Mouse (Mus musculus) megakaryocyte, embryonic 14.5 days (primary cell): Measurements from ENCODE around the gene Pkd2l1. TPM values are rescaled to one million over a fixed set of nuclear protein-coding genes. Genes with fewer than 3 reads are reported as not detected.
A peak's percentile ranks its signal among the peaks of the same experiment; 100 is the strongest.

ENCODE experiments used
- H3K27me3 ChIP-seq: replicated peaks from 2 replicates; pipeline ENCODE3; 2012; ENCODE audit warnings: inconsistent platforms
- H3K36me3 ChIP-seq: replicated peaks from 2 replicates; pipeline ENCODE3; 2012; ENCODE audit warnings: low read length, inconsistent platforms, mixed read lengths
- H3K4me1 ChIP-seq: 2 replicates; pipeline ENCODE4 v1.6.1; 2012; ENCODE audit warnings: inconsistent platforms
- H3K4me3 ChIP-seq: replicated peaks from 2 replicates; pipeline ENCODE3; 2012; ENCODE audit warnings: moderate library complexity, mild to moderate bottlenecking, inconsistent platforms
- H3K9me3 ChIP-seq: 2 replicates; pipeline ENCODE4 v1.6.1; 2012; ENCODE audit warnings: inconsistent platforms
- FLI1 ChIP-seq: IDR thresholded peaks from 2 replicates; pipeline ENCODE4 v1.6.1; 2012; ENCODE audit warnings: low read length, inconsistent platforms, mixed read lengths
- GATA1 ChIP-seq: IDR thresholded peaks from 3 replicates; pipeline ENCODE4 v1.6.1; 2012; ENCODE audit warnings: mixed read lengths, low read length, inconsistent platforms, borderline replicate concordance
- polyA plus RNA-seq: library from polyadenylated mRNA; stranded (reverse); fragments of >175 nt; gene quantifications from 2 replicates; pipeline ENCODE4 v1.2.3, GENCODE M21; 2012; ENCODE audit warnings: low replicate concordance; ENCODE audit not compliant: insufficient read depth

The Pkd2l1 gene
- polyA plus RNA-seq = 0.11 TPM in 1 of 2 replicates, not detected in the other

DNA sequence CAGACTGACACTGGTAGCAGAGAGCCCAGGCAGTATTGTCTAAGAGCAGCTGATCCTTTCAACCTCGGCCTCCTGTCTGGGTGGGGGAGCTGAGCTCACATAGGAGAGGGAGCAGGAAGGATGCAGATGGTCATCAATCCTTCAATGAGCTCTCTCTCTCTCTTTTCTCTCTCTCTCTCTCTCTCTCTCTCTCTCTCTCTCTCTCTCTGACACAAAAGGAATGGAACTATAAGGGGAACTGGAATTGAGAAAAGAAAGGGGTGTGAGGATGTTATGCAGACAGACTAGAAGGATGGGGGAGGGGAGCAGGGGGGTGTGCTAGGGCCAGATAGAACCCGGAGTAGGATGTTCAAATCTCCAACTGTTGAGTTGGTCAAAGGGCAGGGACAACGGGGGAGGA, at the start of gene Pkd2l1:
Gene Pkd2l1, minus strand, starts transcription at position 101 of the 400 bp plus-strand sequence.
- Histone ChIP-seq H3K36me3 (no peaks in the 10 kb centered on the region), H3K4me3 (peak within 1 kb of the TSS; percentile 29), H3K27me3 (peaks cover 31% of the 10 kb centered on the region), H3K4me1 (peaks cover 77% of the 10 kb centered on the region), H3K9me3 (no peaks in the 10 kb centered on the region)
- TF ChIP-seq FLI1 = no peak
- TF ChIP-seq GATA1 = no peak

DNA sequence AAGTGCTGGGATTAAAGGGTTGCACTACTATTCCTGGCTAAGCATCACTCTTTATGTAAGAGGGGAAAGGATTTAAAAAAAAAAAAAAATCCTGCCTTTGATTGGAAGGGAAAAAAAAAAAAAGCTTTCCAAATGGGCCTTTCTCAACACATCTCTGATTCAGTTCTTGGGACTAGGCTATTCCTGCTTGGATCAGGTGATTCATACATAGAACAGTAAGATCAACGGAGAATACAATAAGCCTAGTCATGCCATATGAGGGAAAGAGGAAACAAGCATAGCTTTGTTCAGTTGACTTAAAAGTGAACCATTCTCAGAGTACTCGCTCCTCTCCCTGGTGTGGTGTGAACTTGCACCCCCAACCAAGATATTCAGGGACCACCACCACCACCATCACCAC, 46.7 kb upstream of the Pkd2l1 start:
- H3K9me3 ChIP-seq = peaks cover 4% of the 10 kb centered on the region; the same call in 1 of the 2 replicates
- no peak overlapping the region for H3K4me3 ChIP-seq
- no peaks in the 10 kb centered on the region for H3K36me3 ChIP-seq
- H3K4me1 ChIP-seq = peaks cover 5% of the 10 kb centered on the region; the same call in 1 of the 2 replicates
- H3K27me3 ChIP-seq = peaks cover 66% of the 10 kb centered on the region
- TF ChIP-seq GATA1 = no peak
- TF ChIP-seq FLI1 = no peak

DNA sequence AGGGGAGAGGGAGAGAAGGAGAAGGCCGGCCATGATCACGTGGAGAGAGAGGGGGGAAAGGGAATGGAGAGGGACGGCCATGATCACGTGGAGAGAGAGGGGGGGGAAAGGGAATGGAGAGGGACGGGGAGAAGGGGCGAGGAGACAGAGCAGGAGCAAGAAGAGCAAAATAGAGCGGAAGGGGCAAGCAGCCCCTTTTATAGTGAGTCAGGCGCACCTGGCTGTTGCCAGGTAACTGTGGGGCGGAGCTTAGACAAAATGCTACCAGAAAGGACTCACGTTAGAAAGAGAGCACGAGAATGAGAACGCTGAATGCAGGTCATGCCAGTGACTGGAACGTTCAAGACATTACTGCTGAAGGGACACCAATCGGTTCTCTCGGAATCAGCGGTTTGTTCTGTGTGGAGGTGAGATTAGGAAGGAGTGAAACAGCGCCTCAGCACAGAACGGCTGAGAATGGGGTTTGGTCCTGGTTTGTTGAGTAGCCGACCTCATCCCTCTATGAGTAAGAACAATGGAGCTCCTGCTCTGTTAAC, 45.3 kb upstream of the Pkd2l1 start:
- Histone ChIP-seq H3K4me1 (peaks cover 5% of the 10 kb centered on the region; the same call in 1 of the 2 replicates), H3K36me3 (no peaks in the 10 kb centered on the region), H3K4me3 (no peak overlapping the region), H3K27me3 (peaks cover 68% of the 10 kb centered on the region), H3K9me3 (peaks cover 8% of the 10 kb centered on the region; the same call in 1 of the 2 replicates)
- TF ChIP-seq GATA1 (no peak), FLI1 (no peak)

DNA sequence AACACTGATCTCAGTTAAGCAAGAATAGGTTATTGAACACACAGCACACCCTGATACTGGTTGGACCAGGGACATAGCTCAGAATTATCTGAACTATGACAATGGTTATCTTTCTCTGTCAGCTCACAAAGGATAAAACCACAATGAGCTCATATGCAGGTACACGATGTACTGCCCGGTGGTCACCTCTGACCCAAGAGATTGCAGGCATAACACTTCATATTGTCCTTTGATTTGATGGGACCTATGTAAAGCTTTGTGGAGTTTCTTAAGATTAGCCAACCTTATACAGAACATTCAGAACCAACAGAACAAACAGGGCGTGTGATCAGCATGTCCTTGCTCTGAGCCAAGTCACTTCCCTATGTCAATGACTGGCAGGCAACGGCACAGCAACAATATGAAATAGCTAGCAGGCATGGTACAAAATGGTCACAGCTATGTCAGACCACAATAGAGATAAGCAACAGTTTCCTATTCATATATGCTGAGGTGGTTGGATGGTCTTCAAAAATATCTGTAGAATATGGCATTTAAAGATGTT, 39.4 kb upstream of the Pkd2l1 start:
- Histone ChIP-seq H3K27me3 (peaks cover 72% of the 10 kb centered on the region), H3K36me3 (no peaks in the 10 kb centered on the region), H3K9me3 (peaks cover 16% of the 10 kb centered on the region), H3K4me1 (peaks cover 10% of the 10 kb centered on the region), H3K4me3 (peak overlapping the region; percentile 53)
- TF ChIP-seq GATA1 (no peak), FLI1 (no peak)

DNA sequence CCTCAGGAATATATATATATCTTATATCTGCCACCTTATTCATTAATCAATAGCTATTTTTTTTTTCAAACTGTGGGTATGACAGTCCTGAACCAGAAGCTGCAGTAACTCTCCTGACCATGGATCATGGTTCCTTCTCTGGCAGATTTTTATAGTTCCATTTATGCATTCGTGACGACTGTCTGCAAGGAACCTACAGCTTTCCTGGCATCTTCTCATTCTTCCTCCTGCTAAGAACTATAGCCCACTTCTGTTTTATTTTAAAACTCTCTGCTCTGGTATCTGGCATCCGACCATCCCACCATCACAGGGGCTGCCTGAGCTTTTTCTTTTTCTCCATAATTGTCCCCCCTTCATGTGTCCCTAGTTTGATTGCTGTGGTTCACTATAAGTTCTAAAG, 38.0 kb upstream of the Pkd2l1 start:
- peaks cover 16% of the 10 kb centered on the region for H3K9me3 ChIP-seq
- no peak overlapping the region for H3K4me3 ChIP-seq
- peaks cover 70% of the 10 kb centered on the region for H3K27me3 ChIP-seq
- peaks cover 24% of the 10 kb centered on the region for H3K4me1 ChIP-seq
- H3K36me3 ChIP-seq = no peaks in the 10 kb centered on the region
- TF ChIP-seq GATA1 = no peak
- TF ChIP-seq FLI1 = no peak

DNA sequence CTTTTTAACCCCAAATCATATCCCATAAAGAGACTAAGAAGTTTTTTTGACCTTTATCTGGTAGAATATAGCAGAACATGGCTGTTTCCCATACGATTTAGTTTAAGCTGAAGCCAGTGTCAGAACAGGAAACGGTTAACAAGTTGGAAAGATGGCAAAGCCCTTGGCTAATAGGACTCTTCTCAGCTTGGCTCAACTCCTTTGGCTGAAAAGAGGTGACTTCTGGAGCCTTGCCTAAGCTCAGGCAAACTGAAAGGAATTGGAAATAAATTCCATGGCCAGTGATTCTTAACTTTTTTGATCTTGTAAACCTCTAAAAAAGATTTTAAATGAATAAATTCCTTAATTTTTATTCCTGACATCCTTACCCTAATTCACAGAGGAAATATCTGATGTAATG, 37.5 kb upstream of the Pkd2l1 start:
- TF ChIP-seq GATA1 = no peak
- no peak for TF ChIP-seq FLI1
- H3K36me3 ChIP-seq = no peaks in the 10 kb centered on the region
- no peak overlapping the region for H3K4me3 ChIP-seq
- peaks cover 70% of the 10 kb centered on the region for H3K27me3 ChIP-seq
- peaks cover 16% of the 10 kb centered on the region for H3K9me3 ChIP-seq
- peaks cover 29% of the 10 kb centered on the region for H3K4me1 ChIP-seq

DNA sequence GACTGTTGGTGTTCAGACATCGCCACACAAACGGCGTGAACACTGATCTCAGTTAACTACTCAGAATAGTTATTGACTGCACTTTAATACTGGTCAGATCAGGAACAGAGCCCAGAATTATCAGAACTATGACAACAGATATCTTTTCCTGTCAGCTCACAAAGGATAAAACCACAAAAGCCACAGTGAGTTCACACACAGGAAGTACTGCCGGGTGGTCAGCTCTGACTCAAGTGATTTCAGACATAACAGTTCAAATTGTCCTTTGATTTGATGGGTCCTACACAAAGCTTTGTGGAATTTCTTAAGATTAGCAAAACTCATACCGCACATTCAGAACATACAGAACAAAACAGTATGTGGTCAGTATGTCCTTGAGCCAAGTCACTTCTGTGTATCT, 33.5 kb upstream of the Pkd2l1 start:
- peaks cover 20% of the 10 kb centered on the region for H3K4me1 ChIP-seq
- no peaks in the 10 kb centered on the region for H3K36me3 ChIP-seq
- H3K4me3 ChIP-seq = no peak overlapping the region
- H3K9me3 ChIP-seq = no peaks in the 10 kb centered on the region
- no peak for TF ChIP-seq FLI1
- no peak for TF ChIP-seq GATA1
- peaks cover 44% of the 10 kb centered on the region for H3K27me3 ChIP-seq

DNA sequence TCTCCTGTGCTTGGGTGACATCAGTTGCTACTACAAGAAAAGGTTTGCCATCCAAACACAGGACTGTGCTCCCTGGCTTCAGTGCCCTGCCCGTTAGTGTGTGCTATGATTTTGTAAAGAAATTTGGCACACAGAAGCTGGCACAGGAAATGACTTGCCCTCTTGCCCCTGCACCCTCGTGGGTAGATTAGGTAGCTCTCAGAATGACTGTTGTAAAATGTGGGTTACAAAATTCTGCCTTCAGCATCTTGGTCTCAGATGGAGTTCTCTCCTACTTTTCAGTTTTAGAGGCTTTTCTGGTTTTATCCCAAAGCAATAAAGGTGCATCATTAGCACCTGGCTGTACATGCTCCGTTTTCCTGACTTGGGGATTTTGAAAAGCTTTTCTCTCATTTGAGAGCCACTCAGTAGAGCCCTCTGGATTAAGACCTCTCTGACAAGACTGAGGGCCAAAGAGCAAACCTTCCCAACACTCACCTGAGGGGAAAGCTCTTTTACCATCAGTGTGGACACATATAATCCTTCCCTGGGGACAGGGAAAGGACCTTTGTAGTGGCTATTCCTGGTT, 25.8 kb upstream of the Pkd2l1 start:
- peaks cover 44% of the 10 kb centered on the region for H3K27me3 ChIP-seq
- TF ChIP-seq GATA1 (no peak), FLI1 (no peak)
- H3K9me3 ChIP-seq = peaks cover 4% of the 10 kb centered on the region; the same call in 1 of the 2 replicates
- H3K36me3 ChIP-seq = no peaks in the 10 kb centered on the region
- no peak overlapping the region for H3K4me3 ChIP-seq
- peaks cover 8% of the 10 kb centered on the region for H3K4me1 ChIP-seq

DNA sequence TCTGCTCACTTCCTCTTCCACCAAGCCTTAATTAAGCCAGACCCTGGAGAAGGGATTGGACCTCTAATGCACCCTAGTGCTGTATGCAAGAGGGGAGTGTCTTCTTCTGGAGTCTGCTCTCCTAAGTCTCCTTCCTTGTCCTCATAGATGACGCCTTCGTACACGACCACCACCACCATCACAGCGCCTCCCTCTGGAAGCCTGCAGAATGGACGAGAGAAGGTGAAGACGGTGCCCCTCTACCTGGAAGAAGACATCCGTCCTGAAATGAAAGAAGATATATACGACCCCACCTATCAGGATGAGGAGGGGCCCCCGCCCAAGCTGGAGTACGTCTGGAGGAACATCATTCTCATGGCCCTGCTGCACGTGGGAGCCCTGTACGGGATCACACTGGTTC, 23.0 kb upstream of the Pkd2l1 start:
- Histone ChIP-seq H3K4me1 (peaks cover 8% of the 10 kb centered on the region), H3K4me3 (no peak overlapping the region), H3K9me3 (peaks cover 6% of the 10 kb centered on the region; the same call in 1 of the 2 replicates), H3K27me3 (peaks cover 68% of the 10 kb centered on the region), H3K36me3 (no peaks in the 10 kb centered on the region)
- TF ChIP-seq GATA1 (no peak), FLI1 (no peak)

DNA sequence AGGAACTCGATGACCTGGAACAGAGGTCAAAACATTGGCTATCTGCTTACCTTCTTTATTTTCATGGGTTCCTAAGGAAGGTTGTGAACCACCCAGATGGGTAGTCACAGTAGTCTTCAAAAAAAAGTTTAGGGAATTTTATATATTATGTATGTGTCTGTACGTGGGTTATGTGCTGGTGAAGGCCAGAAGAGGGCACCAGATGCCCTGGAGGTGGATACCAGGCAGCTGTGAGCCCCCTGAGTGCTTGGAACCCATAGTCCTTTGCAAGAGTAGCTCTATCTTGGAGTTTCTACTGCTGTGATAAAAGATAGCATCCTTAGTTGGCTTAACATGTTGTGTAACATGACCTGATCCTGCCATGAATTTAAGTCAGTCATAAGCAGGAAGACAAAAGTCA, 14.8 kb upstream of the Pkd2l1 start:
- H3K36me3 ChIP-seq = no peaks in the 10 kb centered on the region
- H3K9me3 ChIP-seq = peaks cover 3% of the 10 kb centered on the region; the same call in 1 of the 2 replicates
- peaks cover 74% of the 10 kb centered on the region for H3K27me3 ChIP-seq
- H3K4me3 ChIP-seq = no peak overlapping the region
- peaks cover 22% of the 10 kb centered on the region for H3K4me1 ChIP-seq
- TF ChIP-seq FLI1 (no peak), GATA1 (no peak)
